Mouse (Mus musculus) lung, adult 2 months (tissue): ENCODE measurements around the gene Barx2.

Source experiments
- CTCF ChIP-seq: fragments of 200-500 bp; IDR thresholded peaks from 2 replicates; pipeline ENCODE4 v1.5.1; 2011; ENCODE audit warnings: mild to moderate bottlenecking, low read length, control low read depth; ENCODE audit not compliant: insufficient read depth
- POLR2A ChIP-seq: fragments of 200-500 bp; IDR thresholded peaks from 2 replicates; pipeline ENCODE4 v1.6.1; 2011; ENCODE audit warnings: low read depth, mild to moderate bottlenecking, control low read depth, low read length, borderline replicate concordance; ENCODE audit errors: extremely low read depth

GRCm38 (mm10) chr9:31850706-31851105 is 62.6 kb downstream of the Barx2 start:
- TF ChIP-seq CTCF (no peak), POLR2A (no peak)
